Mouse (Mus musculus) ES-CJ7 (cell line): Measurements from ENCODE around the gene Tmem189.
A peak's percentile ranks its signal among the peaks of the same experiment; 100 is the strongest.
"Not testable (repeated sequence)": the region's sequence is repeated elsewhere in the genome, so short reads cannot be mapped to it uniquely, and the experiment has no call there.

Experiments
- DNase-seq: peaks from one replicate; pipeline ENCODE4 v3.0.0; 2011; ENCODE audit warnings: low read depth, low spot score

Tmem189 gene

GRCm38 (mm10) chr2:167651622-167652021, 38.0 kb downstream of the Tmem189 start:
- DNase-seq: no peak

- no peak for DNase-seq
These were observed 40.2 kb downstream of the Tmem189 start for GRCm38 (mm10) chr2:167649290-167650032.

- peak; percentile 39 for DNase-seq
These were observed 43.2 kb downstream of the Tmem189 start for GRCm38 (mm10) chr2:167646411-167646810.

- not testable (repeated sequence) for DNase-seq
These were observed 46.1 kb downstream of the Tmem189 start for GRCm38 (mm10) chr2:167643356-167644052.

DNA sequence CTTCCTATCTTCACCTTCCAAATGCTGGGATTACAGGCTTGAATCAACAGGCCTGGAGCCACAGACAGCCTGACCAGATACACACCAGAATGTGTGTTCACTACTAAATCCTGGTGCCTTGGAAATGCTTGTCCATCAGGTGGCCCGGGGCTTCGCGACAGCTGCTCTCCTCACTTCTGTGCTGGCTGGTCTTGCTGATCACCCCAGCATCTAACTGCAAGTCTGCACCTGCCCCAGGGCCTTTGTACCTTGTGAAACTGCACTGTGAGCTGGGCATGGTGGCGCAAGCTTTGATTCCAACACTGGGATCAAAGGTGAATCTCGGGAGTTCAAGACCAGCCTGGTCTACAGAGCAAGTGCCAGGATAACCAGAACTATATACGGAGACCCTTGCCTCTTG, 47.5 kb downstream of the Tmem189 start:
- no peak for DNase-seq

DNA sequence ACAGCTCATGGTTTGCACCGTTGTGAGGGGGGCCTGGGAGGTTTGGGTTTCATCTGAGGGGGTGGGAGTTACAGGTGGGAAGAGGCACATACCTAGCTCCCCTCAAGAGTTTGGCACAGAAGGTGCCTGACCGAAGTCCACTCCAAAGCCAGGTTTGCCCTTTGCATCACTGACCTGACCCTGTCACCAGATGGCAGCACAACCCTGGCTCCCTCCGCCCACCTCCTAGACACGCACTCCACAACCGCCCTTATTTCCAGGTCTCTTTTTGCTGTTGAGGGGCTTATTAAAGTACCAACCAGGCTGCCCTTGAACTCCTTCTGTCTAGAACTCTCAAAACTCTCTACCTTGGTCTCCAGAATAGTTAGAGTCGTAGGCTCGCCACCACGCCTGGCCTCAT, 48.3 kb downstream of the Tmem189 start:
- no peak for DNase-seq

- DNase-seq: peak; percentile 76
These were observed 49.3 kb downstream of the Tmem189 start for GRCm38 (mm10) chr2:167640279-167640678.

DNA sequence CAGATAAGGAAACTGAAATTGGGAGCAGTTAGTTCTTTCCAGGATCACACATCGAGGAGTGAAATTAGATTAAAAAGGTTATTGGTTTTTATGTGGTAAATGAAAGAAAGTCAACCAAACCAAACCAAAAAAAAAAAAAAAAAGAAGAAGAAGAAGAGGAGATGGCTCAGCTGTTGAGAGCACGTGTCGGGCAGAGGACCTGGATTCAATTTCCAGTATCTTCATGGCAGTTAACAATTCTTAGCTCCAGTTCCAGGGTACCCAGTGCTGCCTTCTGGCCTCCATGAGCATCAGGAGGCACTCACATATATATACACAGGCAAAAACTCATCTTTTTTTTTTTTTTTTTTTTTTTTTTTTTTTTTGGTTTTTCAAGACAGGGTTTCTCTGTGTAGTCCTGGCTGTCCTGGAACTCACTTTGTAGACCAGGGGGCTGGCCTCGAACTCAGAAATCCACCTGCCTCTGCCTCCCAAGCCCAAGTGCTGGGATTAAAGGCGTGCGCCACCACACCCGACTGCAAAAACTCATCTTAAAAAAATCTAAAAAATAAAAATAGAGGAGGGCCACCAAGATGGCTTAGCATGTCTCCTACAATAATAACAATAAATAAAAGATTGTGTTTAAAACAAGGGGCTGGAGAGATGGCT, 54.6 kb downstream of the Tmem189 start:
- no peak for DNase-seq

DNA sequence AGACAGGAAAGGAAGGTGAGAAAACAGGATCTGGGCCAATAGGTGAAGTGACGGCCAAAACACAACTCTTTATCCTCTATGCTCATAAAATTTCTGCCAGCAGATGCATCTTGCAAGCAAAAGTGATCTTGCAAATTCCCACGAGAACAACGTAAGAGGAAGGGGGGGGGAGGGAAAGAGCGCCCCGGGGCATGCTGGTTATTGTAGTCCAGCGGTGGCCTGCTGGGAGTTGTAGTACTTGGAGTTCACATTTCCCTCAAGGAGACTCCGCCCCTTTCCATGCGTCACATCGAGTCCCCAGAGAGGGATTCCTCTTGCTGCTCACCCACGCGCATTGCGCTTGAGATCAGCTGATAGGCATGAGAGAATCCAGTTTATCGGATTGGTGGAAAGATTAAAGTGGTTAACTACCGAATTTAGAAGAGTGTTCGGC, 55.3 kb downstream of the Tmem189 start:
- DNase-seq: peak; percentile 100

GRCm38 (mm10) chr2:167633537-167633872, 56.1 kb downstream of the Tmem189 start:
- DNase-seq: no peak

GRCm38 (mm10) chr2:167632731-167633536, 56.7 kb downstream of the Tmem189 start:
- no peak for DNase-seq

DNA sequence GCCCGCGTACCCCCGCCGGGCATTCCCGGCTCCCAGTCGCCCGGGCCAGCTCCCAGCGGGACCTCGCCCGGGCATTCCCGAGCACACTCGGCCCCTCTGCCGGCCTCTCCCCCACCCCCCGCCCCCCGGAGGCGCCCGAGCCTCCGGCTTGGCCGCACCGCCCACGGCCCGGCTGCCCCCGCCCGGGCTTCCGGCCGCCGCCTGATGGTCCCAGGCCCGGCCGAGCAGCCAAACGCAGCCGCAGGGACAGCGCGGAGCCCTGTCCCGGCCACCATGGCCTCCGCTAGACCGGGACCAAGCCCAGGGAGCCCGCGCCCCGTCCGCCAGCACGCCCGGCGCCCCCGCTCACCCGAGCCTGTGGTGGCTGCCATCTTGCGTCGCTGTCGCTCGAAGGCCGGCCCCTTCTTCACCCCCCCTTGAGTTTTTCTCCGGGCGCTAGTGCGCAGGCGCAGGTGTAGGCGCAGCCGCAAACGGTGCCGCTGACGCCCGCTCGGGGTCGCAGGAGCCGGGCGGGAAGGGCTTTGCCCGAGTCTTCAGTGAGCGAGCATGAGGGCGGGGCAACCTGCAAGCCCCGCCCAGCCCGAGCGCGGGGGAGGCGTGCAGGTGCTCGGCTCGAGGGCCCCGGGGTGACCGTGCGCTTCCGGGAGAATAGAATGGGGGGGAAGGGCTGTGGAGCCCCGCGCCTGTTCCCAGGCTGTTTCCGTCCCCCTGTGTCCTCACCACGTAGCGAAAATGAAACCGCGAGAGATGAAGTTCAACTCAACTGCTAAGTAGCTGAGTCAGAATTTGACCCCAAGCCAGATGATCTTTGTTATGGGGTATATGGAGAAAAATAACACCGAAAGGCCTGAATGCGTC, 57.8 kb downstream of the Tmem189 start, which contains the start of gene Ube2v1:
TSS of gene Ube2v1 (minus strand) at position 505 of the 858 bp plus-strand sequence.
- peak; percentile 97 for DNase-seq

GRCm38 (mm10) chr2:167631181-167631590, 58.4 kb downstream of the Tmem189 start:
- DNase-seq: no peak

DNA sequence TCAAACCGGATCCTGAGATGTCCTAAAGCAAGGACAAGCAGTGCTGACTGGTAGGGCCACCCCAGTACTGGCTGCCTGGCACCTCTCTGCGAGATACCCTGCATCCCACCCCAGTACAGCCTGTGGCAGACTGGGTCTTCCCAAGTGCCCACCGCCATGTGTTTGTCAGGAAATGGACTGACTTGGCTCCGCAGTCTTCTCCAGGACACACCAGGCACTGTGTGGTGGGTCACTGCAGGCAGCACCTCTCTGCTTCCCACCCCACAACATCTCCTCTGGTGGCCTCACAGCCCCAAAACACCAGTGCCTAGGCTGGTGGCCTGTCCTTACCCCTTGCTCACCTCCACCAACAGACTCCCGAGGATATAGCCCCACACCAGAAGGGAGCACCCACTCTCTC, 59.2 kb downstream of the Tmem189 start:
- no peak for DNase-seq

DNA sequence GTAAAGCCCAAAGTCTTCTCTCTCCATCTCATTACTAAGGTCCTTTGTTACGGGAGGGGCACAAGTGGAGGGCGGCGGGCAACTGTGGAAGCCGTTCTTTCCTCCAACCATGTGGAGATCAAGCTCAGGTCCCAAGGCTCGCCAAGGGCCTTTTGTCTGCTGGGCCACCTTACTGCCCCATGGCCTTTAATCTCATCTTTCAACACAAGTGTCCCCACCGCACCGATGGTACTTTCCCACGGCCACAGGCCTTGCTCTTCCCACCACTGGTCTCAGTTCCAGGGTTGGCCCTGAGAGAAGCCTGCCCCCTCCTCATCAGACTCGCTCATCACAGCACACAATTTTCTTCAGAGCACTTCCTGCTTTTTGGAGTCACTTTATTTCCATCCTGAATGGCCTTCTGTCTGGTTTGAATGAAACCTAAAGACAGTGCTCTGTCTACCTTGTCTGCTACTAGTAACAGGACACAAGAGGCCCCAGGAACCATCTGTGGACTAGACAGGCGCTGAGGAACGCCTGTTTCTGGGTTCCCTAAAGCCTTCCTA, 59.9 kb downstream of the Tmem189 start:
- no peak for DNase-seq

- DNase-seq: no peak
These were observed 60.8 kb downstream of the Tmem189 start for GRCm38 (mm10) chr2:167628872-167629271.

DNA sequence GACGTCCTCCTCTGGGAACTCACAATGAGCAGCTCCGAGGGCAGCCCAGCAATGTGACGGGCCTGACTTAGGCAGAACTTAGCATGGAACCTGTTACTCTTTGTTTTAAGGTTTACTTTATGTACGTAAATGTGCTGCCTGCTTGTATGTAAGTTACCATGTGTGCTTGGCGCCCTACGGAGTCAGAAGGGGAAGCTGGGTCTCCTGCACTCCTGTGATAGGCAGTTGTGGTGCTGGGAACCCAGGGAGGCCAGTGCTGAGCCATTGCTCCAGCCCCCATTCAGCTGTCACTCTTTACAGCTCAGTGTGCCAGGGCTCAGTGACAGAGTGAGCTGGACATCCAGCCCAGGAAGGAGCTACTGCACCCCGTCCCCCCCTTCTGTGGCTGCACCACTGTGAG, 62.6 kb downstream of the Tmem189 start:
- DNase-seq: no peak

GRCm38 (mm10) chr2:167625670-167626069, 64.0 kb downstream of the Tmem189 start:
- DNase-seq: peak; percentile 33

- DNase-seq: no peak
These were observed 65.1 kb downstream of the Tmem189 start for GRCm38 (mm10) chr2:167624368-167625075.

DNA sequence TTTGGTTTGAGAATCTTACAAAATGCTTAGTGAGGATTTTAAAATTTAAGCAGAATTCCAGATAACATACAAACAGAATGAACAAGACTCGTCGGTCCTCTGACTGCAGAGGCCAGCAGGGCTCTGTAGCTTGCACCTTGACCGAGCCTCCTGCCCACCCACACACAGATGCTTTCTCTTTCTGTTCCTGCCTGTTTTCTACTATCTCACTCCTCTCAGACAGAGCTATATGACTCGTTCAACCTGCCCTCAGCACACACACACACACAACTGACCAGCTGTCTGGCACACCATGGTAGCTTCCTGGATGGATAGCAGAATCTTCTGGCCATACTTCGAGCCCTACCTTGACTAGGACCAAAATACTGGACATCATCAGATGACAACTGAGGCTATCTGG, 66.7 kb downstream of the Tmem189 start:
- DNase-seq: no peak
